Mouse (Mus musculus) limb, embryonic 13.5 days (tissue): ENCODE results near the gene Pigp. TPM values are rescaled to one million over a fixed set of nuclear protein-coding genes. Genes with fewer than 3 reads are reported as not detected.
A peak's percentile ranks its signal among the peaks of the same experiment; 100 is the strongest.
"Not testable (repeated sequence)": the region's sequence is repeated elsewhere in the genome, so short reads cannot be mapped to it uniquely, and the experiment has no call there.

Source experiments
- ATAC-seq: fragments of 200-750 bp; cut with Nextera tagmentation; 2 replicates; pipeline ENCODE4 v1.8.0; 2017; ENCODE audit warnings: low read depth, moderate number of reproducible peaks, moderate TSS enrichment; ENCODE audit not compliant: low FRiP score
- H3K27ac ChIP-seq: fragments of 300-500 bp; sonication (generic); 2 replicates; pipeline ENCODE4 v1.5.1; 2015; ENCODE audit warnings: inconsistent platforms, mild to moderate bottlenecking, moderate library complexity
- H3K27me3 ChIP-seq: fragments of 300-500 bp; sonication (generic); 2 replicates; pipeline ENCODE4 v1.6.1; 2015; ENCODE audit warnings: mild to moderate bottlenecking, inconsistent platforms
- H3K36me3 ChIP-seq: fragments of 300-500 bp; sonication (generic); 2 replicates; pipeline ENCODE4 v1.6.1; 2015; ENCODE audit warnings: inconsistent platforms, mild to moderate bottlenecking, moderate library complexity
- H3K4me1 ChIP-seq: fragments of 300-500 bp; sonication (generic); 2 replicates; pipeline ENCODE4 v1.6.1; 2015; ENCODE audit warnings: inconsistent platforms
- H3K4me2 ChIP-seq: fragments of 300-500 bp; sonication (generic); replicated peaks from 2 replicates; pipeline ENCODE4 v1.6.1; 2015; ENCODE audit warnings: inconsistent platforms, mild to moderate bottlenecking, moderate library complexity
- H3K4me3 ChIP-seq: fragments of 300-500 bp; sonication (generic); 2 replicates; pipeline ENCODE4 v1.5.1; 2015; ENCODE audit warnings: moderate library complexity, mild to moderate bottlenecking, inconsistent platforms
- H3K9ac ChIP-seq: fragments of 300-500 bp; sonication (generic); 2 replicates; pipeline ENCODE4 v1.6.1; 2015; ENCODE audit warnings: mild to moderate bottlenecking, inconsistent platforms
- H3K9me3 ChIP-seq: fragments of 300-500 bp; sonication (generic); 2 replicates; pipeline ENCODE4 v1.6.1; 2016; ENCODE audit warnings: inconsistent platforms
- WGBS: fragments of 180-500 bp; shearing (Covaris S2); methylation state at CpG from one replicate; pipeline ENCODE4 v1.1.7; 2015; 5-methylcytosine and 5-hydroxymethylcytosine counted together
- polyA plus RNA-seq: library from polyadenylated mRNA; unstranded; fragments of >200 nt; fragmentation: Nextera tagmentation; extraction: Ambion mirVana; gene quantifications from 2 replicates; pipeline ENCODE4 v1.2.1, GENCODE M21; 2015

Pigp gene
- polyA plus RNA-seq, 1 experiment from 2014 or later: 105 TPM

- no peaks in the 10 kb centered on the region for H3K27me3 ChIP-seq
- no peaks in the 10 kb centered on the region for H3K9me3 ChIP-seq
- no peak overlapping the region for H3K27ac ChIP-seq
- WGBS: 38% methylated on average over 7 of the region's 7 CpGs
- no peak overlapping the region for H3K4me2 ChIP-seq
- no peaks in the 10 kb centered on the region for H3K4me1 ChIP-seq
- H3K4me3 ChIP-seq: no peak overlapping the region
- no peaks in the 10 kb centered on the region for H3K36me3 ChIP-seq
- H3K9ac ChIP-seq: no peak overlapping the region
- no peak for ATAC-seq
Observed at GRCm38 (mm10) chr16:94356046-94356445, 15.6 kb downstream of the Pigp start.

DNA sequence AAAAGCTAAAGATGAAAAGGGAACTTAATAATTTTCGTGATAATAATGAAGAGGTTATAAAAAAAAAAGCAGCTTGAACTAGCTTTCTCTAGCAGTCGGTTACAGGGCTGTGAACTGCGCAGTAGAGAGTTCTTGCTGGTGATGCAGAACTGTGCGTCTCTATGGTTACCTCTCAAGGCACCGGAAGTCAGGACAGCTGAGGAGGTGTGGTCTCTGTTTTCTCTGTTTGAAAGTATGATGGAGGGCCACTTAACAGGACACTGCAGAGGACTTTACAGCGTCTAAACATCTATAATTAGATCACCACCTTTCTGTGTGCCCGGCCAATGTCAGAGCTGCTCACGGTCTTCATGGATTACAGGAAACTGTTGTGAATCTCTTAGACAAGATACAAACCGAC, 17.2 kb downstream of the Pigp start:
- Histone ChIP-seq H3K4me2 (no peak overlapping the region), H3K27me3 (no peaks in the 10 kb centered on the region), H3K27ac (no peak overlapping the region), H3K9me3 (no peaks in the 10 kb centered on the region), H3K4me3 (no peak overlapping the region), H3K9ac (no peak overlapping the region), H3K4me1 (0 out of 2 replicates have a peak, but pooled peaks cover 6% of the 10 kb centered on the region), H3K36me3 (no peaks in the 10 kb centered on the region)
- ATAC-seq: no peak
- WGBS: 32% methylated on average over 9 of the region's 9 CpGs

DNA sequence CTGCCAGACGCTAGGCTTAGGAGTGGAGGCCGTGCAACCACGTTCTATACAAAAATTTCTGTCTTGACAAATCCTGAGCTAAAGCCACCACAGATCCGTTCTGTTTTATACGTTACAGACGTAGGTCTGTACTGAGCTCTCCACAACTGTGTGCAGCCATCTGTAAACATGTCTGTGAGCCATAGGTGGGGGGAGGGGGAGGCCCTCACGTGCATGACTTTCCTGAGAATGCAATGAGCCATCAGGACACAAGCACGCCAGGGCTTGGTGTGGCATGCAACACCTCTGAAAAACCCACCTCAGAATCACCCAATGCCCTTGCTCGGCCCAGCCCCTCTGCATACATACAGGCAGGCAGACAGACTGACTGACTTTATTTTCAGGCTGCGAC, 21.4 kb downstream of the Pigp start:
- H3K27ac ChIP-seq: no peak overlapping the region
- no peaks in the 10 kb centered on the region for H3K27me3 ChIP-seq
- no peak overlapping the region for H3K4me3 ChIP-seq
- no peak overlapping the region for H3K4me2 ChIP-seq
- 56% methylated on average over 10 of the region's 10 CpGs for WGBS
- H3K9ac ChIP-seq: no peak overlapping the region
- no peaks in the 10 kb centered on the region for H3K9me3 ChIP-seq
- H3K36me3 ChIP-seq: no peaks in the 10 kb centered on the region
- H3K4me1 ChIP-seq: 0 out of 2 replicates have a peak, but pooled peaks cover 6% of the 10 kb centered on the region
- ATAC-seq: 0 out of 2 replicates have a peak, but pooled peaks have one; percentile 19

DNA sequence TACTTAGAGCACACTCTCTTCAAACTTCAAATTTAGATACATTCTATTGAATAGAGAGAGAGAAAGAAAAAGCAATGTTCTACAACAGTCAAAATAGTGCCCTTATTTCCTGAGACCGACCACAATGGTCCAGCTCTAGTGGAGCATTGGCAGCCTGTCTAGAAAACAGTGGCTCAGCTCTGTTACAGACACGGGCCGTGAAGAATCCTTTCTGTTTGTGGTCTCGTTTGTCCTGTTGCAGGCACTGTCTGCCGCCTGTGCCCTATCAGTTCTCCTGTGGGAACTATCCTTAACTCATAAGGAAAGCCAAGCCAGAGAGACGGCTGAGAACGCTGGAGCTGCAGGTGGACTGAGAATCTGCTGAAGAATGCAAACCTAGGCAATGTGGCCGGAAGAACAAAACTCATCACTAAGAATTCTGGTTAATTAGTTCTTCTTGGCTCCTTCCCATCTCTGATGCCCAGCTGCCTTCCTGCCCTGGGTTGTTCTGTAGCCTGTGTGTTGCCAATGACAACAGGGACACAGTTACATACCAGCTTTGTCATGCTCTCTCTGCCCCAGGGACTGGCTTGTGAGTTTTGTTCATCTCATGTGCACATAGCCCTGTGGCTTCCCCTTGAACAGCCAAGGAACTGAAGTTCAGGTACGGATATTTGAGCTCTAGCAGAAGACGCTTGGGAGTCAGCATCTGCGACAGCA, 21.9 kb downstream of the Pigp start:
- H3K36me3 ChIP-seq: no peaks in the 10 kb centered on the region
- H3K27me3 ChIP-seq: no peaks in the 10 kb centered on the region
- H3K9me3 ChIP-seq: no peaks in the 10 kb centered on the region
- H3K4me2 ChIP-seq: no peak overlapping the region
- H3K9ac ChIP-seq: no peak overlapping the region
- H3K27ac ChIP-seq: no peak overlapping the region
- WGBS: 65% methylated on average over 11 of the region's 11 CpGs
- ATAC-seq: 0 out of 2 replicates have a peak, but pooled peaks have one; percentile 40
- H3K4me3 ChIP-seq: no peak overlapping the region
- H3K4me1 ChIP-seq: 0 out of 2 replicates have a peak, but pooled peaks cover 6% of the 10 kb centered on the region

GRCm38 (mm10) chr16:94348779-94349178, 22.9 kb downstream of the Pigp start:
- Histone ChIP-seq H3K4me3 (no peak overlapping the region), H3K27ac (no peak overlapping the region), H3K9me3 (no peaks in the 10 kb centered on the region), H3K36me3 (no peaks in the 10 kb centered on the region), H3K27me3 (no peaks in the 10 kb centered on the region), H3K4me1 (0 out of 2 replicates have a peak, but pooled peaks cover 6% of the 10 kb centered on the region), H3K4me2 (no peak overlapping the region), H3K9ac (no peak overlapping the region)
- WGBS: 77% methylated on average over 2 of the region's 2 CpGs
- ATAC-seq: no peak

- no peak for ATAC-seq
- 0 out of 2 replicates have a peak, but pooled peaks cover 6% of the 10 kb centered on the region for H3K4me1 ChIP-seq
- no peaks in the 10 kb centered on the region for H3K27me3 ChIP-seq
- H3K4me2 ChIP-seq: no peak overlapping the region
- WGBS: 76% methylated on average over 7 of the region's 7 CpGs
- H3K4me3 ChIP-seq: no peak overlapping the region
- no peaks in the 10 kb centered on the region for H3K36me3 ChIP-seq
- no peak overlapping the region for H3K9ac ChIP-seq
- H3K27ac ChIP-seq: no peak overlapping the region
- H3K9me3 ChIP-seq: no peaks in the 10 kb centered on the region
Observed at GRCm38 (mm10) chr16:94347080-94347731, 24.4 kb downstream of the Pigp start.

DNA sequence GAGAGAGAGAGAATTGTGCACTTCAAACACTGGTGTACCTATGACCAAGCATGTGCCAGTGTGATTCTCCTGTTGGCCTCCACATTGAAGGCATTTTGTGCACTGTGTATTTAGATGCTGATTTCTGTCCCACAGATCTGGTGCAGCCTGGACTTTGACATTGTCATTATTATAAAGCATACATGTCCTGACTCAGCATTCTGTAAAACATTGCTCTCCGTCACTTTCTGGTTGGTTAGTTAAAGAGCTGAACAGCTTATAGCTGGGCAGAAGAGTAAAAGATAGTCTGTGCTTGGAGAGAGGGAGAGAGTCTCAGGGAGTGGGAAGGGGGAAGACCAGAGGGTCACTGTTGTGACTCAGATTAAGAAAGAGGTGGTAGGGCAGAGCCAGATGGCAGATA, 25.9 kb downstream of the Pigp start:
- ATAC-seq: no peak
- Histone ChIP-seq H3K27me3 (no peaks in the 10 kb centered on the region), H3K36me3 (no peaks in the 10 kb centered on the region), H3K4me3 (no peak overlapping the region), H3K9ac (no peak overlapping the region), H3K4me1 (0 out of 2 replicates have a peak, but pooled peaks cover 6% of the 10 kb centered on the region), H3K27ac (no peak overlapping the region), H3K4me2 (no peak overlapping the region), H3K9me3 (no peaks in the 10 kb centered on the region)
- 82% methylated on average over 1 of the region's 1 CpGs for WGBS

DNA sequence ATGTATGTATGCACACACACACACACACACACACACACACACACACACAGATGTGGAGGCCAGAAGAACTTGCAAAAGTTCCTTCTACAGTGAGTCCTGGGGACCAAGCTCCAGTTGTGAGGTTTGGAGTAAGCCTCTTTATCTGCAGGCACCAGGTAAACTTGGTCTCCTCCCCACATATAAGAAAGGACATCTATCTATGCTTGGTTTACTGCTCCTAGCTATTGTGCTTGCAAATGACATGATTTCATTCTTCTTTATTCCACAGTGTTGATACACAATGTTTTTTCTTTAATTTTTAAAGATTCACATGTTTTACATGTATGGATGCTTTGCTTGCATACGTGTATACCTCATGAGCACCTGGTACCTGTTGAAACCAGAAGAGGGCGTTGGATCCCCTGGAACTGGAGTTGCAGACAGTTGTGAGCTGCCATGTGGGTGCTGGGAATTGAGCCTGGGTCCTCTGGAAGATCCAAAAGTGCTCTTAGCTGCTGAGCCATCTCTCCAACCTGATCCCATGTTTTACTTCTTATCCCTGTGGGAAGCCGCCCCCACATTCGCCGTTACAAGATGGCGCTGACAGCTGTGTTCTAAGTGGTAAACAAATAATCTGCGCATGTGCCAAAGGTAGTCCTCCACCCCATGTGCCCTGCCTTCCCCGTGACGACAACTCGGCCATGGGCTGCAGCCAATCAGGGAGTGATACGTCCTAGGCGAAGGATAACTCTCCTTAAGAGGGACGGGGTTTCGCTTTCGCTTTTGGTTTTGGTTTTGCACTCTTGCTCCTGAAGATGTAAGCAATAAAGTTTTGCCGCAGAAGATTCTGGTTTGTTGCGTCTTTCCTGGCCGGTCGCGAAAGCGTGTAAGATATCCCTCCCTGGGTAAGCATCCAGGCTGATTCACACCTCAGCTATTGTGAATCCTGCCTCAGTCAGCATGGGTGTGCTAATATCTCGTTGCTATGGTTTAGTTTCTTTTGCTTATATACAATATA, 32.2 kb downstream of the Pigp start:
- not testable (repeated sequence) for H3K27me3 ChIP-seq, H3K4me3 ChIP-seq, H3K27ac ChIP-seq, ATAC-seq, H3K4me2 ChIP-seq, H3K9ac ChIP-seq, H3K9me3 ChIP-seq, H3K36me3 ChIP-seq, H3K4me1 ChIP-seq
- 91% methylated on average over 22 of the region's 22 CpGs for WGBS

- H3K27me3 ChIP-seq: peaks cover 3% of the 10 kb centered on the region; the same call in 1 of the 2 replicates
- H3K36me3 ChIP-seq: no peaks in the 10 kb centered on the region
- no peak overlapping the region for H3K27ac ChIP-seq
- H3K4me3 ChIP-seq: no peak overlapping the region
- no peaks in the 10 kb centered on the region for H3K4me1 ChIP-seq
- no peak for ATAC-seq
- no peak overlapping the region for H3K9ac ChIP-seq
- H3K9me3 ChIP-seq: no peaks in the 10 kb centered on the region
- 33% methylated on average over 5 of the region's 5 CpGs for WGBS
- H3K4me2 ChIP-seq: no peak overlapping the region
Observed at GRCm38 (mm10) chr16:94335656-94336055, 36.0 kb downstream of the Pigp start.

DNA sequence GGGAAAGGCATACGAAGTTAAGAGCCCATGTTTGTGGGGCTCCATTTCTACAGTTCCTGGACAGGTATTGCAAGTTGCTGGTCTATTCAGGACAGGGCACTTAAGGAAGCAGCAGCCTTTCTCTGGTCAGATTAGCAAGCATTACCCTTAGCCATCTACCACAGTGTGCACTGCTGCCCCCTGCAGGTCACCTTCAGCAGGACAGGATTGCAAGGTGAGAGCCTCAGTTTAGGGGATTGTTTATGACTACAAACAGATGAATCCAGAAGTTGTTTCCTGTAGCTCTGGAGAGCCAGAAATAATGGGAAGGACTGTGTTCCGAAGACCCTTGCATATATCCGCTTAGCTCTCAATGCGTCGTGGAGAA, 39.8 kb downstream of the Pigp start:
- Histone ChIP-seq H3K4me3 (no peak overlapping the region), H3K9ac (no peak overlapping the region), H3K27ac (no peak overlapping the region), H3K4me1 (peaks cover 23% of the 10 kb centered on the region), H3K36me3 (no peaks in the 10 kb centered on the region), H3K4me2 (no peak overlapping the region), H3K9me3 (no peaks in the 10 kb centered on the region), H3K27me3 (peaks cover 38% of the 10 kb centered on the region)
- WGBS: 52% methylated on average over 5 of the region's 5 CpGs
- ATAC-seq: no peak

DNA sequence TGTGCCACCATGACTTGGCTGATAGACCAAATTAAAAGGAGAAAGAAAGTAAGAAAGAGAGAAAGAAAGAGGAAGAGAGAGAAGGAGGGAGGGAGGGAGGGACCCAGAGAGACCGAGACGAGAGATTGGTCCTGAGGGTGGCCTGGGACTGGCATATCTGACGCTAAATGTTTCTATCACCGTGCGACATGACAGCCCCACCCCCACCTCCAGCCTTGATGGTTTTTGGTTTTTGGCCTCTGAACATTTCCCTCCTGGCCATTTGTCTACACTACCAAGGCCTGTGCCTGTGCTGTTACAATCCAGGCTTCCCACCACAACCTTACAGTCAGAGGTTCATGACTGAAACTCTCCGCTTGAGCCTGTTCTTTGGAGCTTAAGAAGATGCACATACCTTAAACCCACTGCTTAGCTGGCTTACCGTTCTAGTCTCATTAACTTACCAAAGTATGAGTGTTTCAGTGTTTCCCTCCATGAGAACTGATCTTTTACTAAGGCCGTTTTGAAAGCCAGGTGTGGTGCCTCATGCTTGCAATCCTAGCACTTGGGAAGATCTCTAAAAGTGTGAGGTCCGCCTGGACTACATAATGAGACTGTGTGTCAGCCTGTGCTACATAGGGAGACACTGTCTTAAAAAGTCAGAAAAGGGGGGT, 40.3 kb downstream of the Pigp start:
- Histone ChIP-seq H3K4me1 (peaks cover 23% of the 10 kb centered on the region), H3K36me3 (no peaks in the 10 kb centered on the region), H3K9ac (no peak overlapping the region), H3K27ac (no peak overlapping the region), H3K9me3 (no peaks in the 10 kb centered on the region), H3K4me2 (no peak overlapping the region), H3K4me3 (no peak overlapping the region), H3K27me3 (peaks cover 42% of the 10 kb centered on the region)
- ATAC-seq: no peak
- 80% methylated on average over 9 of the region's 9 CpGs for WGBS
